Mouse (Mus musculus): ENCODE results near the gene Grwd1. TPM values are rescaled to one million over a fixed set of nuclear protein-coding genes. Genes with fewer than 3 reads are reported as not detected.
A peak's percentile ranks its signal among the peaks of the same experiment; 100 is the strongest.

Gene Grwd1
- total RNA-seq, 2 experiments from 2014 or later = 21.0 to 22.2 TPM

- intact Hi-C loops (cut with DNase I) = no loop called here
These were observed 19.9 kb upstream of the Grwd1 start for GRCm38 (mm10) chr7:45850661-45851060.

DNA sequence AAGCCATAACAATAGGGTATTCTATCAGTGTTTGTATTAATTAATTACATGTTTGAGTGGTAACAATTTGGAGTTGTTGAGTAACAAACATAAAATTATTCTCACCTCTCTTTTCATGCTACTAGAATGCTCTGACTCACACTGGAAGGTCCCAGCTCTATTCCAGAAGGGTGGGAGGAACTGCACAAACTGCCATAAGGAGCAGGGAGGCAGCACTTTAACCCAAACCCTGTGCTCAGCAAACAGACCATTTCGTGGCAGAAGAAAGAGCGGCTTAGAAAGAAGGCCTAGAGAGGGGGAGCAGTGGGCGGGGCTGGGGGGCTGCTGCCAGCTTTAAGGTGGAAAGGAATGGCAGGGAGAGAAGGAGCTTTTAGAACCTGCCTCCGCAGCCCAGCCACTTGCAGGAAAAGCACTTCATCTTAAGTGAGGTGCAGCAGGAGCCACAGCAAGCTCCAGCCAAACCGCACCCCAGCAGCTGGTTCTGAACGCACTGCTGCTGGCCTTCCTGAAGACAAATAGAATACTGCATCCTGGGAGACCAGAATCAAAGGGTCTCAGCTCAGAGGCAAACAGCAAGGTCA is 17.8 kb upstream of the Grwd1 start:
- DNase-seq (ENCODE audit: low spot score in 2 of 2) = no peak
- intact Hi-C loops (cut with DNase I) = no loop called here

More at GRCm38 (mm10) chr7:45850661-45851060, 19.9 kb upstream of the Grwd1 start:
- DNase-seq (ENCODE audit: low spot score in 2 of 2) = no peak

GRCm38 (mm10) chr7:45842950-45843744 is 12.4 kb upstream of the Grwd1 start:
- DNase-seq (ENCODE audit: low spot score in 2 of 2) = no peak
- intact Hi-C loops (cut with DNase I) = no loop called here

GRCm38 (mm10) chr7:45833924-45834323 is 3.2 kb upstream of the Grwd1 start:
- DNase-seq (ENCODE audit: low spot score in 2 of 2) = no peak
- intact Hi-C loops (cut with DNase I) = no loop called here

GRCm38 (mm10) chr7:45833148-45833790 is 2.5 kb upstream of the Grwd1 start:
- no peak for DNase-seq (ENCODE audit: low spot score in 2 of 2)
- intact Hi-C loops (cut with DNase I) = no loop called here

GRCm38 (mm10) chr7:45832428-45832827 is 1.7 kb upstream of the Grwd1 start:
- intact Hi-C loops (cut with DNase I) = no loop called here
- no peak for DNase-seq (ENCODE audit: low spot score in 2 of 2)

- intact Hi-C loops (cut with DNase I) = no loop called here
- DNase-seq (ENCODE audit: low spot score in 2 of 2) = no peak
These were observed 383 bp upstream of the Grwd1 start for GRCm38 (mm10) chr7:45831128-45831525.

GRCm38 (mm10) chr7:45826631-45827030 is 4.1 kb downstream of the Grwd1 start:
- intact Hi-C loops (cut with DNase I) = no loop called here
- no peak for DNase-seq (ENCODE audit: low spot score in 2 of 2)

DNA sequence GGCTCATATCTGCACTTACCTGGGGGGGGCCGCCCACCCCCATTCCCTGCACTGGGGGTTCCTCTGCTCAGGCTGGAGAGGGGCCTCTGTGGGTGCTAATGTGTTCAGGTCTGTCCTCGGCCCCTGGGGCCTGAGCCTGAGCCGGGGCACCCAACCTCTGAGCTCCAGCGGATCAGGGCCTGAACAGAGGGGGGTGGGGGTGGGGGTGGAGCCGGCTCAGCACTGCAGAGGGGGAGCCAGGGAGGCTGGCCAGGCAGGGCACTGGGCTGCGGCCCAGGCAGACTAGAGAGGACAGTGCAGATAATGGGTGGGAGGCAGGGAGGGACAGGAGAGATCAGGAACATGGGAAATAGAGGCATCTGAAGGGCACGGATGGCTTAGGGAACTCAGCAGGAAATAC is 6.1 kb downstream of the Grwd1 start, which contains the start of gene Kcnj14:
Gene Kcnj14 (minus strand): TSS at position 185 of the 400 bp plus-strand sequence.
- no peak for DNase-seq (ENCODE audit: low spot score in 2 of 2)
- intact Hi-C loops (cut with DNase I) = no loop called here

GRCm38 (mm10) chr7:45820913-45821312 is 9.8 kb downstream of the Grwd1 start:
- intact Hi-C loops (cut with DNase I) = no loop called here
- no peak for DNase-seq (ENCODE audit: low spot score in 2 of 2)

- DNase-seq (ENCODE audit: low spot score in 2 of 2) = no peak
- intact Hi-C loops (cut with DNase I) = no loop called here
These were observed 10.9 kb downstream of the Grwd1 start for GRCm38 (mm10) chr7:45819843-45820242.

DNA sequence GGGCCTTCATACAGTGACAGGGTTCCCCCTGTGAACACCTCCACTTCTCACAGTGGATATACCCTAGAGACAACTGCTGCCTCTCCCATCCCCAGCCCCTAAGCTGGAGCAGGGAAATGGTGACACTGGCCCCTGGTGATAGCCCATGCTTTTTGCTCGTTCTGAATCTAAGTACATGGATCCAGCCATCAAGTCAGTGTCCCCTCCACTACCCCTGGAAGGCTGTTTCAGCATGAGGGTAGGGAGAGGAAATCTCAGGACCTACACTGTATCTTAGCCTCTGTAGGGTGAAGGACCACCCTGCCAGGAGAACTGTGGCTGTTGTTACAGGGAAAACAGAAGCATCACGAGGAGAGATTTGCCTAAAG is 14.8 kb downstream of the Grwd1 start:
- intact Hi-C loops (cut with DNase I) = no loop called here
- no peak for DNase-seq (ENCODE audit: low spot score in 2 of 2)

GRCm38 (mm10) chr7:45815323-45815983 is 15.3 kb downstream of the Grwd1 start:
- no peak for DNase-seq (ENCODE audit: low spot score in 2 of 2)
- intact Hi-C loops (cut with DNase I) = no loop called here

DNA sequence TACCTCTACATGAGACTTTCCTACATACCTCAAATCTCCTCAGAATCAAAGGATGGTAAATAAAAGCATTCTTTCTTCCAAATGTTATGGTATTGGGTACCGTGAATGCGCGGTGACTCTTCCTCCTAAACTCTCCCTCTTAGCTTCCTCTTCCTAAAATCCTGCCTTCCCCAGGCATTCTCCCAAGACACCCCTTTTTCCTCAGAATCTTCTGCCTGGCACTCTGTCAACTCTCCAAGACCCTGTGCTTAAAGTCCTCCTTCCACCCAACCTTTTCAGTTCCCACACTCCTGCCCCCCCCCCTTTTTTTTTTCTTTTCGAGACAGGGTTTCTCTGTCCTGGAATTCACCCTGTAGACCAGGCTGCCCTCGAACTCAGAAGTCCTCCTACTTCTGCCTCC is 15.9 kb downstream of the Grwd1 start:
- intact Hi-C loops (cut with DNase I) = no loop called here
- no peak for DNase-seq (ENCODE audit: low spot score in 2 of 2)

DNA sequence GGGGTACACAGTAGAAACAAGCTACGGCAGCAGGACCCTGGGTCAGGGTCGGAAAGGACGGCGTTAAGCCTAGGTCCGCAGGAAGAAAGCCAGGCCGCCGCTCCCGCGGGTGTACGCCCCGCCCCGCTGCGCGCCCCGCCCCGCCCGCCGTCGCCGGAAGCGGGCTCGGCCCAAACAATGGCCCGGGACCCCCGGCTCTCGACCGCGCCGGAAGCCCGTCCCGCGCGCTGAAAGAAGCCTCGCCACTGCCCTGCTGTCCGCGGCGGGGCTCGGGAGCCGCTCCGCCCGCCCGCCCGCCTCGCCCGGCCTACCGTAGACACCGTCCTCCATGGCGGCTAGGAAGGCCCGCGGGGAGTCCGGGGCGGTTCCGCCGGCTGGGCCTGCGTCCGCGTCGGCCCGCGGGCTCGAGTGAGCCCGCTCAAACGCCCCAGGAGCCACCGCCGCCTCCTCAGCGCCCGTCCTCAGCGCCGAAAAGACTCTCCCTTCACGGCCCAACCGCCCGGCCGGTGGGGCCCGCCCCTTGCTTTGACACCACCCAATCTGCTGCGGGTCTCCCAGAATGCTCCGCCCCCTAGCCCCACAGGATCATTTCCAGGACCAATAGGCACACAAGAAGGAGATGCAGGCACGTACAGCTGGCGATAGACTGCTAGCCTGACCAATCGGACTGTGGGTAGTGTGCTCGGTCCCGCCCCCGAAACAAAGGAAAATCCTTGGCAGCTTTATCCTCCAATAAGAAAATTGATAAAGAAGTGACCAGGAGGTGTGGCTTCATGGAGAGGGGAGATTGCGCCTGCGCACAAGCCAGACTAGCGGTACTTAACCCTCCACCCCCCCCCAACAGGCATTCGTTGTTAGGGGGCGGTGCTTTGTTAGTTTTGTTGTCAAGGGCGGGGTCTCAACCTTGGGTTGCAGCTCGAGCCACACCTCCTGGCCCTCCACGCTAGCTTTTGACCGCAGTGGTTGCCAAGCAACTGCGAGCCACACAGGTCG is 16.7 kb downstream of the Grwd1 start, which contains the start of gene Cyth2:
Gene Cyth2 (minus strand): TSS at position 795 of the 993 bp plus-strand sequence.
- DNase-seq (ENCODE audit: low spot score in 2 of 2) = peak; percentile 99 to 100
- intact Hi-C loops (cut with DNase I) = no loop called here

GRCm38 (mm10) chr7:45812921-45813320 is 17.8 kb downstream of the Grwd1 start:
- intact Hi-C loops (cut with DNase I) = no loop called here
- no peak for DNase-seq (ENCODE audit: low spot score in 2 of 2)

DNA sequence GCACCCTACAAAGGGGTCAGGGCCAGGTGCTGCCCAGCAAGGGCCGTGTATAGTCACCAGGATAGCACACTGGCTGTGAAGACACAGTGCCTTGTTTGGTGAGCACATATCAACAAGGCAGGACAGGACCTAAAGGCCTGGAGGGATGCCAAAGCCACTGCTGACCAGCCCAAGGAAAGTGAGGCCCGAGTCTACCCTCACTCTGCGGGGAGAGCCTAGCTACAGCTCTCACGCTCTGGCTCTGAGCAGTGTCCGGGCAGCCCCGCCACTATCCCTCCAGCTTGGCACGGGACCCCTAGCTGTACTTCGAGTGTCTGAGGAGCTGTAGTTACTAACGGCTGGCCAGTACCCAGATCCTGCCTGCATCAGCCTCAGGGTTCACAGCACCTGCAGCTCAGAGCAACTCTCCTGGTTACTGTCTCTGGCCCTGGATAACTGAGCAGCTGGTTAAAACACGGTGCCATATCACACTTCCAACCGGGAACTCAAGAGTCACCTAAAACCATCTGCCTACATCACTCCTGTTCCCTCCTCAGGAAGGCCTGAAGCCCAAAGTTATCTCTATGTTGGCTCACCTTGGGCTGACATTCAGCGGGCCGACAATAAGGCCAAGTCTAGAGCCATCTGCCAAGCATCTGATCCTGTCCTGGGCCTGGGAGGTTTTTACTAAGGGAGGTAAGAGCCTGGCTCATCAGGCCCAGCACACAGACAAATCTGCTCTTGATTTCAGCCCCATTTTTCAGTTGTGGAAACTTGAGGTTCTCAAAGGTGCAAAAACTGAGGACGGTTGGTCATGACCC is 21.3 kb downstream of the Grwd1 start:
- DNase-seq (ENCODE audit: low spot score in 2 of 2) = no peak
- intact Hi-C loops (cut with DNase I) = no loop called here

DNA sequence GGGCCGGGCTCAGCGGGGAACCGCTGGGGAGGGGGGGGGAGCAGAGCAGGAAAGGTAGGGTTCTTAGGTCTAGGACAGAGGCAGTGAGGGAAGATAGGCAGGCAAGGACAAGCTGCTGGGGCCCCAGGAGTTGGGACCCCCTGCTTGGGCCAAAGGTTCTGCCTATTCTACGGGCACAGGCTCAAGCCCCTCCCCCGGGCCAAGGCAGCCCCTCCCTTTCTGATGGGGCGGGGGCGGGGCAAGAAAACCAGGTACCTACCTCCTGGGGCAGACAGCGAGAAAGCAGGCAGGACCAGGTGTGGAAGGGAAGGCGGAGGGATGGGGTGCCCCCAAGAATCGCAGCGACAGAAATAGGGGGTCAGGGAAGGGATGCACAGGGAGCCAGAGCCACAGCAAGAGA is 22.3 kb downstream of the Grwd1 start:
- DNase-seq (ENCODE audit: low spot score in 2 of 2) = no peak
- intact Hi-C loops (cut with DNase I) = no loop called here

All from left cerebral cortex, postnatal 14 days (tissue).